Mouse (Mus musculus) forebrain, postnatal 0 days (tissue): Measurements from ENCODE around the gene Mafb. TPM values are rescaled to one million over a fixed set of nuclear protein-coding genes. Genes with fewer than 3 reads are reported as not detected.

Experiments
- ATAC-seq: fragments of 200-750 bp; cut with Nextera tagmentation; 2 replicates; pipeline ENCODE4 v1.8.0; 2017; ENCODE audit warnings: mild to moderate bottlenecking, moderate library complexity
- DNase-seq: peaks from one replicate; pipeline ENCODE4 v3.0.0-alpha.2; 2015
- H3K27ac ChIP-seq: fragments of 300-500 bp; sonication (generic); 2 replicates; pipeline ENCODE4 v1.5.1; 2014; ENCODE audit warnings: low read depth, mild to moderate bottlenecking, antibody characterized with exemption, low read length, moderate library complexity, mixed read lengths
- H3K27me3 ChIP-seq: fragments of 300-500 bp; sonication (generic); 2 replicates; pipeline ENCODE4 v1.6.1; 2014; ENCODE audit warnings: mild to moderate bottlenecking, low read length, mixed read lengths; ENCODE audit not compliant: insufficient read depth
- H3K36me3 ChIP-seq: fragments of 300-500 bp; sonication (generic); 2 replicates; pipeline ENCODE4 v1.6.1; 2014; ENCODE audit warnings: mild to moderate bottlenecking, moderate library complexity; ENCODE audit not compliant: insufficient read depth
- H3K4me1 ChIP-seq: fragments of 300-500 bp; sonication (generic); 2 replicates; pipeline ENCODE4 v1.6.1; 2014; ENCODE audit warnings: antibody characterized with exemption; ENCODE audit not compliant: insufficient read depth
- H3K4me2 ChIP-seq: fragments of 300-500 bp; sonication (generic); 2 replicates; pipeline ENCODE4 v1.6.1; 2014; ENCODE audit warnings: low read depth, mild to moderate bottlenecking, moderate library complexity
- H3K4me3 ChIP-seq: fragments of 300-500 bp; sonication (generic); 2 replicates; pipeline ENCODE4 v1.5.1; 2014; ENCODE audit warnings: low read depth, low read length, mixed read lengths
- H3K9ac ChIP-seq: fragments of 300-500 bp; sonication (generic); 2 replicates; pipeline ENCODE4 v1.6.1; 2014; ENCODE audit warnings: mild to moderate bottlenecking
- H3K9me3 ChIP-seq: fragments of 300-500 bp; sonication (generic); 2 replicates; pipeline ENCODE4 v1.6.1; 2016; ENCODE audit warnings: low read length
- CTCF ChIP-seq: sonication (generic); IDR thresholded peaks from 2 replicates; pipeline ENCODE4 v1.5.1; 2016; ENCODE audit warnings: antibody characterized with exemption, control low read depth, low read depth
- WGBS: fragments of 180-500 bp; shearing (Covaris S2); extraction: QIAGEN DNeasy Blood & Tissue Kit; methylation state at CpG from one replicate; pipeline ENCODE4 v1.1.7; 2014; 5-methylcytosine and 5-hydroxymethylcytosine counted together
- polyA plus RNA-seq: library from polyadenylated mRNA; unstranded; fragments of >200 nt; fragmentation: Nextera tagmentation; extraction: Ambion mirVana; gene quantifications from 2 replicates; pipeline ENCODE4 v1.2.1, GENCODE M21; 2015
- total RNA-seq: library from RNA; depleted of rRNA; stranded (reverse); fragments of >200 nt; gene quantifications from 2 replicates; pipeline ENCODE4 v1.2.3, GENCODE M21; 2014; rRNA removed

Mafb gene
- total and polyA plus RNA-seq, 2 experiments from 2014 or later: 13.7 to 15.3 TPM

DNA sequence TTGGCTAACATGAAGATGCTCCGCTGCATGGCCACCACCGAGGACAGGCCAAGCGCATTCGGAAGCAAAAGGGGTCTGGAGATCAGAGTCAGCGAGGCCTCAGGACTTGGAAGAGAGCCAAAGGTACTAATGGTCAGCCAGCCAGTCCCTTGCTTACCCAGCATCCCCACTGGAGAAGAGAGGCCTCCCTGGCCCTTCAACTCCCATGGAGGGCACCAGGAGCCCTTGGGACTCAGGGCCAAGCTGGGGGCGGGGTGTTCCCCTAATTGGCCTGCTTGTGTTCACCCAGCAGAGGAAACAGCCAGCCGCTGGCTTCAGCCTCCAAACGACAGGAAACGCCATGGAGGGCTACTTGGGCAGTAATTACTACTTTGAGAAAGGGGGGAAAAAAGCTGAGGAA, 38.0 kb downstream of the Mafb start:
- no peaks in the 10 kb centered on the region for H3K27me3 ChIP-seq
- no peak overlapping the region for H3K27ac ChIP-seq
- WGBS: 47% methylated on average over 9 of the region's 9 CpGs
- TF ChIP-seq CTCF: no peak
- H3K36me3 ChIP-seq: no peaks in the 10 kb centered on the region
- H3K9ac ChIP-seq: no peak overlapping the region
- H3K9me3 ChIP-seq: no peaks in the 10 kb centered on the region
- ATAC-seq (no peak), DNase-seq (no peak)
- no peak overlapping the region for H3K4me2 ChIP-seq
- H3K4me1 ChIP-seq: no peaks in the 10 kb centered on the region; the same call in 1 of the 2 replicates
- no peak overlapping the region for H3K4me3 ChIP-seq

DNA sequence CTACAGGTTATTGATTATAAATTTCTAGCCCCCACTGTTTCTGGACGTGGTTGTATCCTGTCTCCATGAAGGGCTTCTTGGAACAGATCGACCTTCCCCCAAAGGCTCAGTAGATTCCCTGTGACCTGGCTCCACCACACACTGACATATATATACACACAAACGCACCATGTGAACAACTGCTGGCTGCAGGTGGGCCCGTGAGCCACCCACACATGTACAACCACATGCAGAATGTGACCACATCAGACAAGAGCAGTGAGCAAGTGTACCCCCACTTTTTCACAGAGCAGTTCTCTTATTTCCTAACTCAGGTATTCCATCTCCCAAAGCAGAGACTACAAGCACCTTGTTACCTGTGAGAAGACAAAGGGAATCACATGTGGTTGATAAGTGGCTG, 39.1 kb downstream of the Mafb start:
- ATAC-seq: no peak
- DNase-seq: no peak
- H3K9ac ChIP-seq: no peak overlapping the region
- TF ChIP-seq CTCF: no peak
- no peaks in the 10 kb centered on the region for H3K9me3 ChIP-seq
- H3K27ac ChIP-seq: no peak overlapping the region
- 94% methylated on average over 4 of the region's 4 CpGs for WGBS
- H3K27me3 ChIP-seq: no peaks in the 10 kb centered on the region
- no peaks in the 10 kb centered on the region; the same call in 1 of the 2 replicates for H3K4me1 ChIP-seq
- no peak overlapping the region for H3K4me2 ChIP-seq
- H3K4me3 ChIP-seq: no peak overlapping the region
- H3K36me3 ChIP-seq: no peaks in the 10 kb centered on the region

DNA sequence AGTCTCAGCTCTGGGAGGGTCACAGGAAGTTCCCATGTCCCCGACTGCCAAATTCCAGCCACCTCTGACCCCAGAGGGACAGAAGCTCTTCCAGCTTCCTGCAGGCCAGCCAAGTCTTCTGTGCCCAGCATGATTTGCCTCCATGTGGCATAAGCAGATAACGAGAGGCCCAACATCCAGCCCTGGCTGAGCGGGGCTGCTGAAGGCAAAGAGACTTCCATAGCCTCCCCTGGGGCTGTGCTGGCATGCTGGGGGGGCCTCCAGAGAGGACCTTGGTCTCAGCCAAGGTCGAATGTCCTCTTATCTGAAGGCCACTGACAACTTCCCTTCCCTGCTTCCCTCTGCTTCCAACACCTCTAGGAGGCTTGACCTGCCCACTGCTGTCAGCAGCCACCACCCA, 39.7 kb downstream of the Mafb start:
- Histone ChIP-seq H3K9me3 (no peaks in the 10 kb centered on the region), H3K27me3 (no peaks in the 10 kb centered on the region), H3K9ac (no peak overlapping the region), H3K27ac (no peak overlapping the region), H3K4me1 (no peaks in the 10 kb centered on the region; the same call in 1 of the 2 replicates), H3K4me2 (no peak overlapping the region), H3K4me3 (no peak overlapping the region), H3K36me3 (no peaks in the 10 kb centered on the region)
- no peak for TF ChIP-seq CTCF
- 50% methylated on average over 4 of the region's 4 CpGs for WGBS
- ATAC-seq: no peak
- DNase-seq: no peak

DNA sequence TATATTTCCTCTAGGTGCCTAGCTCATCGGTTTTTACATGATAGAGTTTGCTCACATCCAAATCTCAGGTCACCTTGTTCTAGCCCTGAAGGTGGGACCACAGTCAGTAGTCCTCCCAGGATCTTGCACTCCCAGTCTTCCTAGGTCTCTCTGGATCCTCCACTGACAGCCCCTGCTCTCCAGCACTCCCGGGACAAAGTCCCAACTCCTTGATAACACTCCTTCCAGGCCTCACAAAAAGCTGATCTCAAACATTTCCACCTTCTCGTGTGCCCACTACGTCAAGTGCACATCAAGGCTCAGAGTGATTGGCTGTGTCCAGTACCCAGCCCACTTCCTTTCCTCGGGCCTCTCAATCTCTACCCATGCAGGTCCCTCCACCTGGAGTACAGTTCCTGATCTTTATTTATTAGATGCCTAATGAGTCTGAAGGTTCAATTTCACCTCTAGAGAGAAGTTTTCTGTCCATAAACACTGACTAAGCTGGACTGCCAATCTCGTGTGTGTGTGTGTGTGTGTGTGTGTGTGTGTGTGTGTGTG, 41.7 kb downstream of the Mafb start:
- Histone ChIP-seq H3K9me3 (no peaks in the 10 kb centered on the region), H3K4me2 (no peak overlapping the region), H3K27ac (no peak overlapping the region), H3K27me3 (no peaks in the 10 kb centered on the region), H3K9ac (no peak overlapping the region), H3K36me3 (no peaks in the 10 kb centered on the region), H3K4me1 (no peaks in the 10 kb centered on the region; the same call in 1 of the 2 replicates), H3K4me3 (no peak overlapping the region)
- ATAC-seq (no peak), DNase-seq (no peak)
- WGBS: 86% methylated on average over 6 of the region's 6 CpGs
- TF ChIP-seq CTCF: no peak

DNA sequence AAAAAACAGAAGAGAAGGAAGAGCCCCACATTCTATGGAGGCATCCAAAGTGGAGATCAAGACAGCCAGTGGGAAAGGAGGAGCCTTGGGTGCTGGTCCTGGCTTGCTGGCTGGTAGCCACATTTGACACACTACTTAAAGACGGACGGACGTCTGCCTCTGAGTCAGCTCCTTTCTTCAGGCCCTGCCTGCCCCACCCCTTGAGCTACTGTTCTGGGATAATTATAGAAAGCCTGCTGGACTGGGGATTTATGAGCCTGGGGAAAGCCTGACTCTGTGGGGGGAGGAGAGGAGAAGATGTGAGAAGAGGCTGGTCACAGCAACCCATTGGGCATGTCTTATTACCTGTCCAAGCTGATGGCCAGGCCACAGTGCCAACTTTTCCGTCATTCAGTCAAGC, 45.0 kb downstream of the Mafb start:
- no peaks in the 10 kb centered on the region for H3K36me3 ChIP-seq
- H3K27me3 ChIP-seq: no peaks in the 10 kb centered on the region
- no peak for TF ChIP-seq CTCF
- no peak overlapping the region for H3K27ac ChIP-seq
- H3K4me2 ChIP-seq: no peak overlapping the region
- WGBS: 33% methylated on average over 4 of the region's 4 CpGs
- H3K9ac ChIP-seq: no peak overlapping the region
- no peaks in the 10 kb centered on the region for H3K4me1 ChIP-seq
- DNase-seq (no peak), ATAC-seq (no peak)
- H3K9me3 ChIP-seq: no peaks in the 10 kb centered on the region
- H3K4me3 ChIP-seq: no peak overlapping the region

DNA sequence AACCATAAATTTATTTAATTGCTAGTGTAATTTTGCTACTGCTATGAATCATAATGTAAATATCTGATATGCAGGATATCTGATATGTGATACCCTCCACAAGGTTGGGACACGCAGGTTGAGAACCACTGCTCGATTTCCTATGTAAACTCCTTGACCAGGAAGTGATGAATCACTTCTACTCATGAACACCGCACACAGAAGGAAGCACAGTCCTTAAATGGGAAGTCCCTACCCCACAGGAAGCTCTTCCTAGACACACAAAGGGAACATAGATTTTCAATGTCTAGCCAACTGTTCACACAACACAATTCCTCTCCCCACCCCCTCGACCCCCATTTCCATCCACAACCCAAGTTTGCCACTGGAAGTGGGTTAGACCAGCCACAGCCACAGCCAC, 48.6 kb downstream of the Mafb start:
- no peak overlapping the region for H3K4me3 ChIP-seq
- no peak for DNase-seq
- no peaks in the 10 kb centered on the region for H3K9me3 ChIP-seq
- H3K4me2 ChIP-seq: no peak overlapping the region
- no peak for TF ChIP-seq CTCF
- H3K36me3 ChIP-seq: no peaks in the 10 kb centered on the region
- H3K27me3 ChIP-seq: no peaks in the 10 kb centered on the region
- 86% methylated on average over 4 of the region's 4 CpGs for WGBS
- no peak overlapping the region for H3K9ac ChIP-seq
- no peak for ATAC-seq
- H3K4me1 ChIP-seq: no peaks in the 10 kb centered on the region
- H3K27ac ChIP-seq: no peak overlapping the region

Other genes starting within 250 kb of the Mafb start
- gene Gm826, start 32.9 kb downstream of the Mafb start, total RNA-seq: not detected in 2 replicates
- gene Gm826, start 32.9 kb downstream of the Mafb start, polyA plus RNA-seq: 0.19 TPM in 1 of 2 replicates, not detected in the other